Mouse (Mus musculus) MEL (cell line): ENCODE data around the gene Gk2.

Experiments
- CHD2 ChIP-seq: IDR thresholded peaks from 2 replicates; pipeline ENCODE4 v1.6.1; 2011; ENCODE audit warnings: low read length, improper control_type of control experiment
- CTCF ChIP-seq, 3 experiments: IDR thresholded peaks in 2 of 3; conservative IDR thresholded peaks in 1 of 3; 2 replicates each; pipeline ENCODE4 v1.5.1; 2011 to 2012; ENCODE audit warnings: low read length in 3 of 3, low read depth in 2 of 3, mild to moderate bottlenecking in 2 of 3, improper control_type of control experiment in 1 of 3, inconsistent platforms in 1 of 3, mixed read lengths in 1 of 3, moderate library complexity in 1 of 3; ENCODE audit not compliant: control insufficient read depth in 1 of 3, insufficient read depth in 1 of 3, poor library complexity in 1 of 3, severe bottlenecking in 1 of 3
- EP300 ChIP-seq, 2 experiments: IDR thresholded peaks; 2 replicates each; pipeline ENCODE4 v1.6.1; 2011; ENCODE audit warnings: improper control_type of control experiment in 2 of 2, low read length in 2 of 2, low read depth in 1 of 2, mild to moderate bottlenecking in 1 of 2
- GATA1 ChIP-seq: IDR thresholded peaks from 2 replicates; pipeline ENCODE4 v1.6.1; 2011; ENCODE audit warnings: low read depth, low read length, improper control_type of control experiment
- POLR2AphosphoS2 ChIP-seq: IDR thresholded peaks from 2 replicates; pipeline ENCODE4 v1.6.1; 2011; ENCODE audit warnings: low read length, improper control_type of control experiment
- POLR2AphosphoS5 ChIP-seq: IDR thresholded peaks from 2 replicates; pipeline ENCODE4 v1.6.1; 2012; ENCODE audit warnings: low read depth, borderline replicate concordance, mild to moderate bottlenecking, inconsistent platforms, low read length, moderate library complexity, mixed read lengths
- SIN3A ChIP-seq: IDR thresholded peaks from 2 replicates; pipeline ENCODE4 v1.6.1; 2012; ENCODE audit warnings: low read length, improper control_type of control experiment, inconsistent platforms
- TBP ChIP-seq: IDR thresholded peaks from 2 replicates; pipeline ENCODE4 v1.8.0; 2011; ENCODE audit warnings: low read depth, low read length, improper control_type of control experiment
- ZNF384 ChIP-seq: IDR thresholded peaks from 2 replicates; pipeline ENCODE4 v1.6.1; 2012; ENCODE audit warnings: low read depth, mild to moderate bottlenecking, inconsistent platforms, low read length, improper control_type of control experiment

GRCm38 (mm10) chr5:97413716-97414115 lies 43.1 kb downstream of the Gk2 start:
- TF ChIP-seq POLR2AphosphoS2 (no peak), GATA1 (no peak), POLR2AphosphoS5 (no peak), ZNF384 (no peak), CHD2 (no peak), CTCF (IDR thresholded peaks at IDR 0.05 in 2 of 3, conservative IDR thresholded peaks at IDR 0.05 in 1 of 3; ENCODE audit: control insufficient read depth in 1 of 3, insufficient read depth in 1 of 3, low read depth in 2 of 3, low read length in 3 of 3, poor library complexity in 1 of 3, severe bottlenecking in 1 of 3) (no peak), EP300 (IDR thresholded peaks at IDR 0.05; ENCODE audit: low read depth in 1 of 2, low read length in 2 of 2) (no peak), TBP (no peak), SIN3A (no peak)
